Mouse (Mus musculus) megakaryocyte progenitor cell, adult 5-6 weeks (primary cell): ENCODE data around the gene Gapdh. TPM values are rescaled to one million over a fixed set of nuclear protein-coding genes. Genes with fewer than 3 reads are reported as not detected.

Experiments
- ATAC-seq: replicated peaks from 2 replicates; pipeline ENCODE4 v1.8.0; 2016; ENCODE audit warnings: mild to moderate bottlenecking, moderate TSS enrichment, inconsistent platforms; ENCODE audit not compliant: poor library complexity
- total RNA-seq, 2 experiments: library from RNA; stranded (forward) in 1 of 2; stranded (reverse) in 1 of 2; fragments of 157-497, 149-512 nt in 1 of 2; fragments of 200-1000 nt in 1 of 2; gene quantifications; 2 replicates each; pipeline versions ENCODE4 v1.2.3 to v1.2.4; 2015 to 2017

Gapdh gene
- total RNA-seq (2015) (3,979 and 4,068 TPM in 2 replicates), total RNA-seq (2017) (1,418 and 1,569 TPM in 2 replicates)

DNA sequence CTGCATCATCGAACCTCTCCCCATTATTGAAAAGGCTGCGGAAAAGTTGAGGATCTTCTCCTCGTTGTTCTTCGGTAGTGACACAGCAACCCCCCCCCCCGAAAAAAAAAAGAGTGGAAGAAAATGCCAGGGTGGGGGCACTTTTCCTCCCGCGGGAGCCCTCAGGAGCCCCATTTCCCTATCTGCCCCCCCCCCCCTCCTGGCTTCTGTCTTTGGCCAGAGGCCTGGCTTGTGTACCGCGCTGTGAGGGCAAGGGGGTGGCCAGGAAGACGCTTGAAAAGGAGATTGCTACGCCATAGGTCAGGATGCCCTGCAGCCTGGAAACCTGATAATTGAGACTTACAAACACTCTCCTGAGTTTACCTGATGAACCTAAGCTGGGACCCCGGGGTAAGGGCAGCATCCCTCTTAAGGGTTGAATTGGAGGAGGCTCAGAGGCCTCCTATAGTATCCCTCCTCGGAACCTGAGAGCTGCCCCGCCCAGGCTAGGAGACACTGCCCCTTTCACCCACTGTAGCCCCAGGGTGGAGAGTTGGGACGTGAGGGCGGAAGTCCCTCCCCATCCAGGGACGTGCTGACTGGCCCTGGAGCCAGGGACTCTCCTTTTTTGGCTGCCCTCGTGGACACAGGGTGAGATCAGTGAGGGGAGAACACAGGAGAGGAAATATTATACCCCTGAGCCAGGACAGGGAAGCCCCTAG is at the start of gene Gapdh:
Gapdh (minus strand) TSS at position 417 of the 701 bp plus-strand sequence.
- peak; percentile 25 for ATAC-seq

DNA sequence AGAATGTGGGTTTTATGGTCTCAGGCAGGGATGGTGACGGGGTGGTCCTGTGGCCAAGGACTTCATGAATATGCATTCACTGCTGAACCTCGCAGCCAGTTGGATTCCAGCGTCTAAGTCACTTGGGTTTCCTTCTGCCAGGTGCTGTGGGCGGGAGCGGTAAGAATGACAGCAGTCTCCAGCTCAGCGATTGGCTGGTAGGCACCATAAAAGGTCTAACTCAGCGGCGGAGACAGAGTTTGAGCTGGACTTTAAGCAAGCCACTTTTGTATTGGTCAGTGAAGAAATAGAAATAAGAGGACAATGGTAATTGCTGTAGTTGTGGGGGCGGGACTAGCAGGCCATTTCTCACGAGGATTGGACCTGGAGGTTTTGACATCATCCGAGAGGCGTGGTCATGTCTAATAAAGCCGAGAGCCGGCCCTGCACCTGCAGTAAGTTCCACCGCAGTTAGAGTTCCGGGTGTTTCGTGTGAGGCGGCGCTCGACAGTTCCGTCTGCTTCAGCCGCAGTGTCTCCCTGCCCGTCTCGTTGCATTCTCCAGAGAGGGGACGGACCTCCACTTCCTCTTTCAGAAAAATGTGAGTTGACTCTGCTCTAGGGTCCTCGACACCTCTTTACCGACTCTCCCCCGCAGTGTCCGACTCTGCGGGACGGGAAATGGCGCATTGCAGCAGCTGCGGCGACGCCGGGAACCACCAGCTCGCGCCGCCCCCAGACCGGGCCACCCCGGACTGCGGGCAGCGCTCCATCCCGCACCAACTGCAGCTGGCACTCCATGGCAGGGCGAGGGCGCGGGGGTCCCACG is 49.1 kb upstream of the Gapdh start, which contains the start of gene Vamp1:
Vamp1 (plus strand) TSS at position 404 of the 807 bp plus-strand sequence.
- ATAC-seq: peak; percentile 87

DNA sequence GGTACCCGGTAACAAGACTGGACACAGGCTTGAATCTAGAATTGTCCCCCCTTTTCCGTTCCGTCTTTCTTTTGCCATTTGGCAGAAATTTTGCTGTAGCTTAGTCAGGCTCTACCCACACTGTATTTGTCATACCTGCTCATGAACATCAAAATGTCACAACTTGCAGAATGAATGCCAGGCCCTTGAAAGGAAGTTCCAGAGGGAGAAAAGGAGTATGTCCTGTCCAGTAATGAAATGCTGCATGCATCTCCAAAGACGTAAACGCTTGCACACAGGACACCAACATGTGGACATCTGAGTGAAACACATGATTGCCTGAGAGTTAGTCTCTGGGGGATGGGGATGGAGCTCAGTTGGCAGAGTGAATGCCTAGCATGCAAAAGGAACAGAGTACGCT is 47.4 kb upstream of the Gapdh start:
- ATAC-seq: no peak

DNA sequence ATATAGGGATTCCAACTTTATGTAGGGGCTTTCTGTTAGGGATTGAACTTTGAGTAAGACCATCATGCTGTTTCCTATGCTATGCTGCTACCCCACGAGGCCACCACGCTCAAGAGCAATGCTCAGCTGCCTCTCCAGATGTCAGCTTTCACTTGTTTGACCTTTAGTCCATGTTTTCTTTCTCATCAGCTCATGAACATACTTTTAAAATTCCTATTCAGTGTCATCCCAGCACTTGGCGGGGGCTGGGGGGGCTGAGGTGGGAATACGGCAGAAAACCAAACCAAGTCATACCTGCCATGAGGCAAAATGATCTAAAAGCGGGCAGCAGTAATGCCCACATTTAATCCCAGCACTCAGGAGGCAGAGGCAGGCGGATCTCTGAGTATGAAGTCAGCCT is 46.9 kb upstream of the Gapdh start:
- ATAC-seq: no peak

DNA sequence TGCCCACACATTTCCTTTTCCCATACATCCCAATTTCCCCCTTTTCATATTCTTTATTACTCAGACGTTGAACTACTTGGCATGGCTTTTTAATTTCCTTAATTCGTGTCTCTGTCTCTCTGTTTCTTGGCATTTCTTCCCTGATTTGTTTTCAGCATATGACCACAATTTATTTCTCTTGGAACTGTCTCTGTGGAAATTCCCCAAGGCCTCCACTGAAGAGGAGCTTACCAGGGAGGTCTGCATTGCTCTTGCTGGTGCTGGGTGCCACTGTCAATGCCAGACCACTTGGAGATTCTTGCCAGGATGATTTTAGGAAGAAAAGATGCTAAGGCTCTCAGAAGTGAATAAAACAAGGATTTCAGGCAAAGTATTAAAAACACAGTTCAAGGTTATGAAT is 46.4 kb upstream of the Gapdh start:
- ATAC-seq: no peak

DNA sequence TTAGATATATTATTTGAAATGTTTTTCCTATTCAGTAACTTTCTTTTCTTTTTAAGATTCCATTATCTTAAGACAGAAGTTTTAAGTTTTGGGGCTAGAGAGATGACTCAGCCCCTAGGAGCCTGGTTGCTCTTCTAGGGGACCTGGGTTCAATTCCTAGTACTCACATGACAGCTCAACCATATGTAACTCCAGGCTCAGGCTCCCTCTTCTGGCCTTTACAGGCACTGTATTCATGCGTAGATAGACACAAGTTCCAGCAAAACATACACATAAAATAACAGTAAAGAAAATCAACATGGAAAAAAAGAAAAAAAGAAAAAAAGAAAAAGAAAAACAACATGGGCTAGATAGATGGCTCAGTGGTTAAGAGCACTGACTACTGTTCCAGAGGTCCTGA is 44.2 kb upstream of the Gapdh start:
- ATAC-seq: no peak

DNA sequence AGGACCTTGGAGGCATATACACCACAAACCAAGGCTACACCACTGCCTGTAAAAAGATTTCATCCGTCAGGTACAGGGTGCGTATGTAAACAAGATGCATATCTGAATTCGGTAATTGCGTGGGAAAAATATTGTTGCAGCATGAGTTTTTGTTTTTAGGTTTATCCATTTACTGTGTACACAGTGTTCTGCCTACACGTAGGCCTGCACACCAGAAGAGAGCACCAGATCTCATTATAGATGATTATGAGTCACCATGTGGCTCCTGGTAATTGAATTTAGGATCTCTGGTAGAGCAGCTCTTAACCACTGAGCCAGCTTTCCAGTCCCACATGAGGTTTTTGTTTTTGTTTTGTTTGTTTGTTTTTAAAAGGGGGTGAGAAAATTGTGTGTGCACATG is 30.9 kb upstream of the Gapdh start:
- no peak for ATAC-seq

DNA sequence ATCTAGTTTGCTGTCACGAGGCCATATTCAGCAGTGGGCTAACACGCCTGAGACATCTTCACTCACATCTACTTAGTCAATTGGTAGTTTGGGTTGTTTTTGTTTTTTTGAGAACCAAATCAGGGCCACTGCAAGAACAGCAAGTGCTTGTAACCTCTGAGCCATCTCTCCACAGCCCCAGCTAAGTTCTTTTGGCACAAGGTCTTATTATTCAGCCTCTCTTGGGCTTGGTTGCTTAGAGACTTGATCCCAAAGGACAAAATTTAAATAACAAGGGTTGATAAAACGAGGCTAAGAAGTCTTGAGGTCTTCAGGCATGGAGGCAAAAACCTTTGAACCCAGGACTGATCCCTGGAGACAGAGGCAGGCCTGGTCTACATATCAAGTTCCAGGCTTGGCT is 30.0 kb upstream of the Gapdh start:
- ATAC-seq: no peak

DNA sequence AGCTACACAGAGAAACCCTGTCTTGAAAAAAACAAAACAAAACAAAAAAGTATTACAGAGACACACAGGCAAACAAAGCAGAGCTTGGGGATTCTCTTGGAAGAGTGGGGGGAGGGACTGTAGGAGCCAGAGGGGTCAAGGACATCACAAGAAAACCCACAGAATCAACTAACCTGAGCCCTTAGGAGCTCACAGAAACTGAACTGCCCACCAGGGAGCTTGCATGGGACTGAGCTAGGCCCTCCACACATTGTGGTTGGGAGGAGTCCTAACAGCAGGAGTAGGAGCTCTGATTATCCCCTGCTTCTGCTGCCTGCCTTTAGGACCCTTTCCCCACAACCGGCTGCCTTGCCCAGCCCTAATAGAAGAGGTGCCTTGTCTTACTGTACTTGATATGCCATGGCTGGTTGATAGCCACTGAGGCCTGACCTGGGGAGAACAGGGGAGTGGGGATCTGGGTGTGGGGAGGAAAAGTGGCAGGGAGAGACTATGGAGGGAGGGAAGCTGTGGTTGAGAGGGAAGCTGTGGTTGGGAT is 29.3 kb upstream of the Gapdh start:
- ATAC-seq: no peak

DNA sequence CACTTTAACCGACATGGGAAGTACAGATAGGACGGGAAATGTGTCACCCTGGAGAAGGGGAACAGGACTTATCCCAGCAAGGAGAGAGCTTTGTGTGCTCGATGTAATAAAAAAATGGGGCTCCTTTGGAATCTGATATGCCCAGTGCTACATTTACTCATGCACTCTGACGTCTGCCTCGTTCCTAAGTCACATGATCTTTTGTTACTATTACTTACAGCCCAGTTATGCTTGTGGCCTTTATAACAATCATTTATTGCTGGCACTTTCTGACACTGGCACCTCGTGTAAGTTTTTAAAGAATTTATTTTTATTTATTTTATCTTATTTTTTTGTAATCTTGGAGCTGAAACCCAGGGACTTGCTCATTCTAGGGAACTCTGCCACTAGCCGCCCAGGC is 27.1 kb upstream of the Gapdh start:
- ATAC-seq: no peak

DNA sequence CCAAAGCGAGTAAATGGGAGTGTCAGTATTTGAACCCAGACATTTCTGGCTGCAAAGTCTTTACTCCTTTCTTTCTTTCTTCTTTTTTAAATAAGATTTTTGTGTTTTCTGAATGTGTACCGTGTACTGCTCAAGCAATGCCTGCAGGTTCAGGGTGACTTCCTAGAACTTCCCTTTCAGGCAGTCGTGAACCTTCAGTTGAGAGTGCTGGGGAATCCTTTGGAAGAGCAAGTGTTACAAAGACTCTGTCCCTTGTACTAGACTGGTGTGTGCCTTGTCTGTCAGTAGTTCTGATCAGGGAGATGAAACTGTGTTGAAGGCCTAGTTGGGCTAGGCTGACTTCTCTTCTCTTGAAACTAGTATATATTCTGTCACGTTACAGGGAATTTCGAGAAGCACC is 26.6 kb upstream of the Gapdh start:
- ATAC-seq: no peak

DNA sequence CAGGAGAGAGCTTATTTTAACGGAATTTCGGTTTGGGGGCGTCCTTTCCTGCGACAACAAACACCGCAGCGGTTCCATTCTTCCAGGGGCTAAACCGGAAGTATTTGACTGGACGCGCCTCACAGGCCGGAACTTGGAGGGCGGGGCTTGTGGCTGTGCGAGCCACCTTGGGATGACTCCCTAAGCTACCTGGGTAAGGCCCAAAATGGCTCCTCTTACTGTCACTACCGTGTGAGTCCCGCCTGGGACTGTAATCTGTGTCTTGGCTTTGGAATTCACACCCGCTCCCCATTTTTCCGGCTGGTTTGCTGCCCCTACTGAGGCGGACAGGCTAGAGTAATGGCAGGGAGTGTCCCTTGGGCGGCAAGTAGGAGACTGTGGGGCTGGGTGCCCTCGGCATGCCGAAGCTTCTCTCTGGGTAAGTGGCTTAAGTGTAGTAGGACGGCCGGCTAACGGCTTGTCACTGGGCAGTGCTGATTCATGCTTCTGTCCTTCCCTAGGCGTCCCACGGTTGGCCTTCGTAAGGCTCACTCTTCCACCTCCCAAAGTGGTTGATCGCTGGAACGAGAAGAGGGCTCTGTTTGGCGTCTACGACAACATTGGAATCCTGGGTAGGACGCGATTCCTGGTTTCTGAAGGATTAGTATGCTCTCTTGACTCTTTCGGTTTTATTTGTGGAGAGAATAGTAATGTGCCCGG is 25.9 kb upstream of the Gapdh start:
- peak; percentile 80 for ATAC-seq

DNA sequence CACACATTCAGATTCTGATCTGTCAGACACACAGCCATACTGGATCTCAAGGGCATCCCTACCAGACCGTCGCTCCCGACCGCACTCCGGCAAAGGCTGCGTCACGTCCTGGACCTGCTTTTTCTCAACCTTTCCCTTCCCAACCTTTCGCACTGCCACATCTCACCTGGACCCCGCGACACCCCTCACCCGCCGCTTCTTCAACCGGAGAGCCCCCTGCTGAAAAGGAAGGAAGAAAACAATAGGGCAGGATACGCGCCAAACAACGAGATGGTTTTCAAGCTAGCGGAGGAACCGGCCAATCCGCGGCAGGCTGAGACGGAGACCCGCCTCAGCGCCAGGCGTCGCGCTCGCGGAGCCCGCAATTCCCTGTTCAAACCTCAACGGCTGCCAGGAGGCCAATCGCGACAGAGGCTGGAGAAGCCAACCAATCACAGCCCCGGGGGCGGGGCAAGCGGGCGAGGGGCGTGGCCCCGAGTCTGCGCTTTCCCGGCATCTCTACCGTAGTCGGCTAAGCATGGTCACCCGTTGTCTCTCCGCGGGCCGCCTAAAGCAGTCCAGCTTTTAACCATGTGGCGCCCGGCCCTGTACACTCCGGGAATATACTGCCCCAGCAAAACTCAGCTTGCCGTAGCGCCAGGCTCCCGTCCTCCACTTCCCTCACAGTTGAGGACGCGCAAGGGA is 25.2 kb upstream of the Gapdh start, which contains the start of the genes Ncapd2 and Mrpl51:
Ncapd2 (minus strand) TSS at position 370 of the 684 bp plus-strand sequence.
Mrpl51 (plus strand) TSS at position 470 of the 684 bp plus-strand sequence.
- ATAC-seq: peak; percentile 89

DNA sequence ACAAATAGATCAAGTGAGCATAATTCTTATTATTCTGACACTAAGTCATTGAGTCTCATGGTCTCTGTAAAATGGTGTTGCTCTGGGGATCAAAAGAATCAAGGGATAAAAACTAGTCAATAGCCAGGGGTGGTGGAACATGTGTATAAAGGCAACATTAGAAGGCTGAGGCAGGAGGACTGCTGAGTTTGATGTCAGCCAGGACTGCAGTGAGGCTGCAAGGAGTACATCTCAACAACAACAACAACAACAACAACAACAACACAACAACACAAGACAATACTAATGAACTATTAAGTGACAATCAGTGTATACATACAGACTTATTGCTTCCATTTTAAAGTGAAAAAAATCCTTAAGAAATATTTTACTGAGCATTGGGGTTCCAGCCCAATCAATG is 24.5 kb upstream of the Gapdh start:
- ATAC-seq: no peak

DNA sequence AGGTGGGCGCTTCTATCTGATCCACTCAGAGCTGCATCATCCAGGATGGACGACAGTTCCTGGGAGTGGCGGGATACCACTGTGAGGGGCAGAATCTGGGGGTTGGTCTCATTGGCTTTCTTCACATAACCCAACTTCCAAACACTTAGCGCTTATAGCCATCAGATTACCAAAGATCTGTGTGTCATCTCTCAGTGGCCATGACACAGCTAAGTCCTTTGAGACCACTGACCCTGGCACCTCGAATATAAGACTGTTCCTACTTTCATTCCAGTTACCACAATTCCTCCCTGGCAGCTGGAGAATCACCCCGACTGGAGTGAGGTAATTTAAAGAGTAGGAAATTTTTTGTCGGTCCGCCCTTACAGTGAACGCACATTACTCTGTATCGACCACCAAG is 19.9 kb upstream of the Gapdh start:
- ATAC-seq: no peak

DNA sequence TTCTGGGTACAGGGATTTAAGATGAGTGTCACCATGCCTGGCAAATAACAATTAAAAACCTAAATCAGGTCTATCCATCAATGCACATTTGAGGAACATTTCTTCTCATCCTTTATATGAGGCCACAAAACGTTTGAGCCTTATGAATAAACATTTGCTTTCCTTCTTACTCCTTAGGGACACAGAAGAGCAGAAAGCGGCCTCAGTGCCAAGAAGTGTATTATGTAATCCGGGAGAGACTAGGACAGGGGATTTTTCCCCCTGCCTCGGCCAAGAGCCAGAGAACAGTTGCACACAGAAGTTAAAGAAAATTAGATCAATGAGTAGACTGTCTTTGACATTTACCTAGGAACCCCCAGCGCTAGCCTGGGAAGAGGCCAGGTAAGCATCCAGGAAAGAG is 15.9 kb upstream of the Gapdh start:
- ATAC-seq: no peak

DNA sequence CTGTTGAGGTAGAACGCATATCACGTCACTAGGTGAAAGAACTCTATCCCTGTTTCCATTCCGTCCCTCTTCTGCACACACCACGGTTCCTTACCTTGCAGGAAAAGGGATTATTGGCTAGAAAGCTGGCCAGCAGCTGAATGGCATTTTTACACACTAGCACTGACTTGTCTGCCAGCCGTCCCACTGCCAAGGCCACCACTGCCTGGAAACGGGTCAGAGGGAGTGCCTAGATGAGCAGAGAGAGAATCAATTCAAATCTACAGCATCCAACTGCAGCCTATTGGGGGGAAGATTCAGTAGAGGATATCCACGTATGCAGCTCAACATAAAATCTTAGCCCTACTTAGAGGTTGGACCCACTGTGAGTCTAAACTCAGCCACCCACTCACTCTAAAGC is 13.3 kb upstream of the Gapdh start:
- no peak for ATAC-seq

DNA sequence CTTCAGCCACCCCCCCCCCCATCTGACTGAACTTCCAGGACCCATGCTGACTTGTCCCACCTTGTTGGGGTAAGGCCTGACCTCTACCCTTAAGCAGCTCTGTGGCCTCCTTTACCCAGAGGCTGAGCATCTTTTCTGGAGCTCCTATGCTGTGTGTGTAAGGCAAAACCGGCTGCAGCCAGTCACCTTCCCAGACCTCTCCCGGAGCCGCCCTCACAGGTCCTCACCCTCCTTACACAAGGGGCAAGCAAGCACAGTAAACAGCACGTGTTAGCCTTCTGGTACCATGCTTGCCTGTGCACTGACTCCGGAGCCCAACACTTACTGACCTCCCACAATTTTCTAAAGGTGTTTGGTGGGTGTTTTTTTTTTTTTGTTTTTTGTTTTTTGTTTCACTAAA is 9.2 kb upstream of the Gapdh start:
- ATAC-seq: no peak

DNA sequence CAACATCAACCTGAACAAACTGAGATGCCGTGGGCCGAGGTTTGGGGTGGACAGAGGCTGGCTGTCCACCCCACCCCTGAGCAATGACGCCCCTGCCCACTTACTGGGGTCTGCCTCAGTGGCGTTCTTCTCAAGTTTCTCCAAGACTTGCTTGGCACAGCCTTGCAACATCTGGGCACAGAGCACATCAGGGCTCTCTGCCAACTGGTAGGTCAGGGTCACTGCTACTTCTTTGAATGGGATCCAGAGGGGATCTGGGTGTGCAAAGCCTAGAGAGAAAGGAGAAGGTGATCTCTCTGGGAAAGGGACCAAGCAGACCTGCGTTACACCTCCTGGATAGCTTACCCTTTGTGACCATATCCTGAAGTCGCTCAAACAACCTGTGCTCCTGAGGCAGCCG is 7.0 kb upstream of the Gapdh start:
- no peak for ATAC-seq

DNA sequence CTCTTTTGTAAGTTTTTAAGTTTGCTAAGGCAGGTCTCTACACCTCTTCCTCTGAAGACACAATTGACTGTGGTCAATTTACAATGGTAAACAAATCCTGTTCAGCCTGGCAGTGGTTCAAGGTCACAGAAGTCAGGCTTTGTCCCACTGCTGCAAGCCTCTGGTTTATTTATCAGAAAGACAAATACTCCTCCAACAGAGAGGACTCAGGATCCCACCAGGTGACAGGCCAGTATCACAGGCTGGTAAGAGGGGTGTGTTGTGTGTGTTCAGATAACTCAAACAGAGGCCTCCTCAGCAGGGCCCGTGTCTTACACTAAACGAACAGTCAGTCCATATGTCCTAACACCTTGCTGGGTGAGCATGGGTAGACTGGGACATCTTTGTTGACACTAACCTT is 6.2 kb upstream of the Gapdh start:
- no peak for ATAC-seq

DNA sequence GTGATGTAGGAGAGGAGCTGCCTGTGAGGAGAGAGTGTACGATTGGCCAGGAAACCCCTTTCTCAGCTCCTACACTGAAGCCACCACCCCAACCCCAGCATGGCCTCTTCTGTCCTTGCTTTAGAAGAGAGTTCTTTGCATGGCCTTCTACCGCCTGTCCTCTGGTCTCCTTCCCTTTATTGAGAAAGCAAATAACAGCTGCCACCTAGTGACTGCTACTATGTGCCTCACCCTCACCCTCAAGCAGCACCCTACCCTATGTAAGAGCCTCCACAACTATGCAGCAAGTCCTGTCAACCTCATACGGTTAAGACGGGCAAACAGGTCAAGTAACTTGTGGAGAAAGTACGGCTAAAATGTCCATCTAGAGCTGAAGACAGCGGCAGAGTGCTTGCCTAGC is 3.9 kb upstream of the Gapdh start:
- no peak for ATAC-seq
